Mouse (Mus musculus) lung, postnatal 0 days (tissue): ENCODE measurements around the gene Llph. TPM values are rescaled to one million over a fixed set of nuclear protein-coding genes. Genes with fewer than 3 reads are reported as not detected.
"Not testable (repeated sequence)": the region's sequence is repeated elsewhere in the genome, so short reads cannot be mapped to it uniquely, and the experiment has no call there.

ENCODE experiments used
- ATAC-seq: fragments of 200-750 bp; cut with Nextera tagmentation; 2 replicates; pipeline ENCODE4 v1.8.0; 2017; ENCODE audit warnings: moderate library complexity
- DNase-seq: peaks from one replicate; pipeline ENCODE4 v3.0.0-alpha.2; 2016; ENCODE audit warnings: low spot score
- H3K27ac ChIP-seq: fragments of 300-500 bp; sonication (generic); 2 replicates; pipeline ENCODE4 v1.5.1; 2014; ENCODE audit warnings: antibody characterized with exemption, mild to moderate bottlenecking, low read length, mixed read lengths
- H3K27me3 ChIP-seq: fragments of 300-500 bp; sonication (generic); replicated peaks from 2 replicates; pipeline ENCODE4 v1.6.1; 2014; ENCODE audit warnings: low read length, mixed read lengths; ENCODE audit not compliant: insufficient read depth
- H3K36me3 ChIP-seq: fragments of 300-500 bp; sonication (generic); 2 replicates; pipeline ENCODE4 v1.6.1; 2014; ENCODE audit warnings: low read length, mixed read lengths; ENCODE audit not compliant: insufficient read depth
- H3K4me1 ChIP-seq: fragments of 300-500 bp; sonication (generic); 2 replicates; pipeline ENCODE4 v1.6.1; 2014; ENCODE audit warnings: antibody characterized with exemption, low read depth, low read length, mixed read lengths; ENCODE audit not compliant: insufficient read depth
- H3K4me2 ChIP-seq: fragments of 300-500 bp; sonication (generic); replicated peaks from 2 replicates; pipeline ENCODE4 v1.6.1; 2014; ENCODE audit warnings: low read depth, mild to moderate bottlenecking, low read length, moderate library complexity, mixed read lengths
- H3K4me3 ChIP-seq: fragments of 300-500 bp; sonication (generic); 2 replicates; pipeline ENCODE4 v1.5.1; 2014; ENCODE audit warnings: low read depth, low read length
- H3K9ac ChIP-seq: fragments of 300-500 bp; sonication (generic); replicated peaks from 2 replicates; pipeline ENCODE4 v1.6.1; 2014; ENCODE audit warnings: low read depth, mild to moderate bottlenecking
- H3K9me3 ChIP-seq: fragments of 300-500 bp; sonication (generic); 2 replicates; pipeline ENCODE4 v1.6.1; 2016; ENCODE audit warnings: low read length, mixed read lengths
- CTCF ChIP-seq: IDR thresholded peaks from 2 replicates; pipeline ENCODE4 v1.5.1; 2016; ENCODE audit warnings: antibody characterized with exemption, mild to moderate bottlenecking
- EP300 ChIP-seq: IDR thresholded peaks from 2 replicates; pipeline ENCODE4 v1.6.1; 2016; ENCODE audit warnings: antibody characterized with exemption, mild to moderate bottlenecking, control low read depth
- WGBS: fragments of 180-500 bp; shearing (Covaris S2); extraction: QIAGEN DNeasy Blood & Tissue Kit; methylation state at CpG from one replicate; pipeline ENCODE4 v1.1.7; 2014; 5-methylcytosine and 5-hydroxymethylcytosine counted together
- polyA plus RNA-seq: library from polyadenylated mRNA; unstranded; fragments of >200 nt; fragmentation: Nextera tagmentation; extraction: Ambion mirVana; gene quantifications from 2 replicates; pipeline ENCODE4 v1.2.1, GENCODE M21; 2015

Gene Llph
- polyA plus RNA-seq, 1 experiment from 2014 or later: 33.4 TPM

DNA sequence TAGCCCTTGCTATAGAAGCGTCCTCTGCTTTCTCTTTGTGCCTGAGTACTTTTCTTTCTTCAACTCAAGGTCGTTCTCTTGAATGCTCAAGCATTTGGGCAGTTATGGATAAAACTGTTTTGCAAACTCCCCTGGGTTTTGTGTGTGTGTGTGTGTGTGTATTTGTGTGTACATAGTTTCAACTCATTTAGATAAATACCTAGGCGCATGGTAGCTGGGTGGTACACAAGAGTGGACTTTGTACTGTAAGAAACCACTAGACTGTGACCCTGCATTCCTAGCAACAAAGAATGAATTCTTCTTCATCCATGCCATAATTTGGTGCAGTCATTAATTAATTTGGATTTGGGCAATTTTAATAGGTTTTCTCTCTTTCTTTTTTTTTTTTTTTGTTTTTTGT lies 16.8 kb upstream of the Llph start:
- H3K27me3 ChIP-seq: no peaks in the 10 kb centered on the region
- ATAC-seq (no peak), DNase-seq (no peak)
- H3K4me2 ChIP-seq: peak overlapping the region; percentile 81
- no peaks in the 10 kb centered on the region for H3K36me3 ChIP-seq
- H3K27ac ChIP-seq: no peak overlapping the region
- H3K4me1 ChIP-seq: 0 out of 2 replicates have a peak, but pooled peaks cover 4% of the 10 kb centered on the region
- no peaks in the 10 kb centered on the region for H3K9me3 ChIP-seq
- TF ChIP-seq CTCF: no peak
- TF ChIP-seq EP300: no peak
- H3K4me3 ChIP-seq: no peak overlapping the region
- 73% methylated on average over 3 of the region's 3 CpGs for WGBS
- H3K9ac ChIP-seq: no peak overlapping the region

DNA sequence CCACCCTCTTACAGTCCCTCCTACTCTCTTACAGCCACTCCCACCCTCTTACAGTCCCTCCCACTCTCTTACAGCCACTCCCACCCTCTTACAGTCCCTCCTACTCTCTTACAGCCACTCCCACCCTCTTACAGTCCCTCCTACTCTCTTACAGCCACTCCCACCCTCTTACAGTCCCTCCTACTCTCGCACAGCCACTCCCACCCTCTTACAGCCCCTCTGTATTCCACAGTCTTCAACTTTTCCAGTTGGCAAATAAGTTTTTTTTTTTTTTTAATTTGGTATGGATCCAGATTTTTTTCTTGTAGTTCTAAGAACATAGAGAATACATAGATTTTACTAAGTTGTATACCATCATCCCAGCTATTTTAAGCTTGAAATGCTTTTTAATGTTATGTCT lies 9.8 kb upstream of the Llph start:
- not testable (repeated sequence) for H3K4me1 ChIP-seq, H3K4me2 ChIP-seq, H3K4me3 ChIP-seq, H3K9me3 ChIP-seq, DNase-seq, H3K9ac ChIP-seq, ATAC-seq, H3K36me3 ChIP-seq, H3K27me3 ChIP-seq, H3K27ac ChIP-seq
- 76% methylated on average over 1 of the region's 1 CpGs for WGBS

DNA sequence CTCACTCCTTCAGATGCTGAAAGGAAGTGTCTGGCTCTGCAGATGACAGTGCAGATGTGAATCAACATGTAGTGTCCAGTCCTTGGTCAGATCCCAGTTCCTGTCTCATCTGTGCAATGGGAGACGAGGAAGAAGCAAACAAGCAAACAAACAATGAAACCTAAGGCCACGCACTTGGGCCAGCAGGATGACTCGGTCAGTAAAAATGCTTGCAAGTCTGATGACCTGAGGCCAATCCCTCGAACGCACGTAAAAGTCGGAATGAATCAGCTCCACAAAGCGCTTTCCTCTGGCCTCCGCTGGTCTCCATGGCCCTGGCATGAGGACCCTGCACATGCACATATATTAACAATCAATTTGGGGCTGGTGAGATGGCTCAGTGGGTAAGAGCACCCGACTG lies 7.9 kb upstream of the Llph start:
- Histone ChIP-seq H3K27ac (no peak overlapping the region), H3K36me3 (no peaks in the 10 kb centered on the region), H3K4me3 (no peak overlapping the region), H3K9ac (no peak overlapping the region), H3K9me3 (no peaks in the 10 kb centered on the region), H3K4me2 (no peak overlapping the region), H3K4me1 (no peaks in the 10 kb centered on the region), H3K27me3 (no peaks in the 10 kb centered on the region)
- TF ChIP-seq CTCF: no peak
- no peak for TF ChIP-seq EP300
- WGBS: 89% methylated on average over 10 of the region's 10 CpGs
- ATAC-seq (no peak), DNase-seq (no peak)

DNA sequence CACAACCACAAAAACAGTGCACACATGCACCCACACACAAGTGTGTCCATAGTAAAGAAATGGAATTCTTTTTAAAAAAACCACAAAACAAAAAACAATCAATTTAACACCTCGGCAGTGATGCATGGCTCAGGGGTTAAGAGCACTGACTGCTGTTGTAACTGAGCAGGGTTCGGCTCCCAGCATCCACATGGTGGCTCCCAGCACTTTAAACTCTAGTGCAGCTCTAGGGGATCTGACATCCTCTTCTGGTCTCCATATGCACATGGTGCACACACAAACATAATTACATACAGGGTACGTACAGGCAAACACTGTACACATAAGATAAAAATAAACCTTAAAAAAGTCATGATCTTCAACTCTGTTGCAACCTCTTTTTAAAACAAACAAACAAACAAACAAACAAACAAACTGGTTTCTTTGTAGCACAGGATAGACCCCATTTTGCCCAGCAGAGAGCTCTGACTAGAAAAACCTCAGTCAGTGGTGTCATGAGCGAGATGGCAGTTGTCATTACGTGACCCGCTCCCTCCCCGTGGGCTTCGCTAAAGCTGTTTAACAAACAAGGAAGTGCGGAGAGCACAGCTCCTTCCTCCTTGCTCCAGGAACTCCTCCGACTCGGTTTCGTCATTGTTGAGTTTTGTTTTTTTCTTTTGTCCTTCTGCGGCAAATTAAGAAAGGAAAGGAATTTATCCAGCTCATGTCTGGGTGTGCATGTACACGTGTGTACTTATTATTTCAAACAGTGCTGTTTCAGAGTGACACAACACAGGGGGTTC lies 7.1 kb upstream of the Llph start:
- H3K4me3 ChIP-seq: no peak overlapping the region
- H3K9ac ChIP-seq: no peak overlapping the region
- peak overlapping the region; percentile 25; the same call in 1 of the 2 replicates for H3K4me2 ChIP-seq
- H3K27ac ChIP-seq: peak overlapping the region; percentile 43; the same call in 1 of the 2 replicates
- no peaks in the 10 kb centered on the region for H3K4me1 ChIP-seq
- TF ChIP-seq CTCF (no peak), EP300 (0 out of 2 replicates have a peak, but pooled peaks have one; percentile 13)
- H3K36me3 ChIP-seq: no peaks in the 10 kb centered on the region
- 51% methylated on average over 14 of the region's 14 CpGs for WGBS
- ATAC-seq (peak; percentile 83), DNase-seq (peak; percentile 65)
- H3K9me3 ChIP-seq: no peaks in the 10 kb centered on the region
- no peaks in the 10 kb centered on the region for H3K27me3 ChIP-seq

DNA sequence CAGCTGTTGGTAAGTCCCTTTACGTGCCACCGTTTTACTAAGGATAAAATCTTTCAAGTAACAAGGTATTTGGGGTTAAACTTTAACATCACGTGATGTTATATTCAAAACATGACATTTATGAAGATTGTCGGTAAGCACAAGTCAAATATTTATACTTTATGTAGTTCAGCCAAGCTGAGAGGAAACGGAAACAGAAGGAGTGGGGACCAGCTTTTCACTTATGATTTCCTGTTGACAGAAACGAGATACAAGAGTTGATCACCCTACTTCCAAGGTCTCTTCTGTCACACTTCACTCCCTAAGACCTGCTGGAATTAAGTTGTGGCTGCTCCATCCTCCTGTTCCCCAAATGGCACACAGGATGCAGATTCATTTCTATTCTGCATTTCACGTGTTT lies 6.1 kb upstream of the Llph start:
- Histone ChIP-seq H3K27ac (peak overlapping the region; percentile 43; the same call in 1 of the 2 replicates), H3K27me3 (no peaks in the 10 kb centered on the region), H3K9me3 (no peaks in the 10 kb centered on the region), H3K4me2 (no peak overlapping the region; the same call in 1 of the 2 replicates), H3K4me1 (no peaks in the 10 kb centered on the region), H3K36me3 (no peaks in the 10 kb centered on the region), H3K9ac (no peak overlapping the region), H3K4me3 (no peak overlapping the region)
- TF ChIP-seq EP300 (no peak; the same call in 1 of the 2 replicates), CTCF (no peak)
- ATAC-seq (peak; percentile 47), DNase-seq (peak; percentile 28)
- WGBS: 38% methylated on average over 7 of the region's 7 CpGs

DNA sequence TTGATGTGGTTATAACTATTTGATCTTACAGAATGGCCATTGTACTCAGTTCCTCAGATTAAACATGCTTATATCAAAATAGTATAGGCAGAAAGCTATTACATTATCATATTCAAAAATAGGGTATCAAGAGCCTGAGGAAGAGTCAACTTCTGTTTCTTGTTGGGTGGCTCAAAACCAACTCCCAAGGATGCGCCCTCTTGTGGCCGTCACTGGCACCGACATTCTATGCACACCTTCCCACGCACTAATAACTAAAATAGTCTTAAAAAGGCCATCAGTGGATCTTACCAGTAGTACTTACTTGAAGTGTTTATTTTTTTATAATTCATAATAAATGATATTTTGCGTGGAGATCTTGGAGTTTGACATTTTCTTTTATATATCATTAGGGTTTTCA lies 4.8 kb downstream of the Llph start:
- H3K4me2 ChIP-seq: no peak overlapping the region
- TF ChIP-seq EP300 (no peak), CTCF (peak; percentile 80)
- ATAC-seq (no peak), DNase-seq (peak; percentile 61)
- H3K27me3 ChIP-seq: no peaks in the 10 kb centered on the region
- H3K36me3 ChIP-seq: 0 out of 2 replicates have a peak, but pooled peaks cover 6% of the 10 kb centered on the region
- no peaks in the 10 kb centered on the region for H3K4me1 ChIP-seq
- no peaks in the 10 kb centered on the region for H3K9me3 ChIP-seq
- WGBS: 21% methylated on average over 5 of the region's 5 CpGs
- no peak overlapping the region for H3K4me3 ChIP-seq
- H3K9ac ChIP-seq: no peak overlapping the region
- H3K27ac ChIP-seq: no peak overlapping the region
